22 mouse cellular contexts compared by ENCODE assay signal in genomic region chr16:95640670-95641069, GRCm38 (mm10).
"Had no signal": no experiment of that assay in that cellular context is flagged by ENCODE, and none has a peak within 500 bp of the region (broad histone marks: within the 10 kb centered on the region; RNA-seq: fewer than 3 reads in every experiment).

No protein-coding gene starts in this region.

- H3K27ac ChIP-seq: layer of hippocampus, adult 2 months; limb, embryonic 12.5 days; limb, embryonic 15.5 days; liver, embryonic 14.5 days; macrophage; midbrain, embryonic 12.5 days; midbrain, embryonic 15.5 days; neural tube, embryonic 12.5 days; neural tube, embryonic 15.5 days; stomach, embryonic 15.5 days had no signal

- H3K9me3 ChIP-seq: limb, embryonic 12.5 days; limb, embryonic 15.5 days; midbrain, embryonic 12.5 days; midbrain, embryonic 15.5 days; neural tube, embryonic 12.5 days; neural tube, embryonic 15.5 days; stomach, embryonic 15.5 days had no signal

- ATAC-seq: liver, postnatal 0 days; lung, postnatal 0 days; midbrain, embryonic 15.5 days had no signal

- H3K4me3 ChIP-seq: layer of hippocampus, adult 2 months; limb, embryonic 12.5 days; limb, embryonic 15.5 days; midbrain, embryonic 12.5 days; midbrain, embryonic 15.5 days; neural tube, embryonic 12.5 days; neural tube, embryonic 15.5 days; stomach, embryonic 15.5 days had no signal

- H3K9ac ChIP-seq: limb, embryonic 12.5 days; limb, embryonic 15.5 days; liver, embryonic 14.5 days; liver, postnatal 0 days; lung, embryonic 14.5 days; midbrain, embryonic 12.5 days; midbrain, embryonic 15.5 days; neural tube, embryonic 12.5 days; neural tube, embryonic 15.5 days; stomach, embryonic 15.5 days had no signal

- H3K36me3 ChIP-seq: limb, embryonic 12.5 days; limb, embryonic 15.5 days; midbrain, embryonic 12.5 days; midbrain, embryonic 15.5 days; neural tube, embryonic 12.5 days; neural tube, embryonic 15.5 days; stomach, embryonic 15.5 days had no signal

- H3K27me3 ChIP-seq: limb, embryonic 15.5 days; midbrain, embryonic 12.5 days; midbrain, embryonic 15.5 days; neural tube, embryonic 12.5 days; neural tube, embryonic 15.5 days; stomach, embryonic 15.5 days had no signal

- DNase-seq: kidney, adult 18-20 months; kidney, adult 9 months; kidney, postnatal 14 days; kidney, postnatal 4 days; left cerebral cortex, postnatal 4 days; liver, postnatal 0 days; lung, embryonic 14.5 days; retina, postnatal 1 day; right cerebral cortex, postnatal 25 days; spleen, adult 18-20 months; thymus, postnatal 4 days had no signal

- H3K4me1 ChIP-seq: midbrain, embryonic 12.5 days; midbrain, embryonic 15.5 days; neural tube, embryonic 12.5 days; neural tube, embryonic 15.5 days; stomach, embryonic 15.5 days had no signal
